Mouse (Mus musculus) brain, embryonic 14.5 days (tissue): ENCODE measurements at regions not wholly inside any gene's neighbourhood (a gene's known extent, or its start where the extent isn't known, plus 50 kb on each side); places are given as distances from the start of the nearest gene placed in this dataset.

Experiments used
- CTCF ChIP-seq: fragments of 200-500 bp; IDR thresholded peaks from 2 replicates; pipeline ENCODE4 v1.5.1; 2012; ENCODE audit warnings: inconsistent platforms, mild to moderate bottlenecking, moderate library complexity, borderline replicate concordance; ENCODE audit not compliant: insufficient read depth, insufficient read length; ENCODE audit errors: extremely low read depth
- POLR2A ChIP-seq: fragments of 200-500 bp; IDR thresholded peaks from 2 replicates; pipeline ENCODE4 v1.6.1; 2012; ENCODE audit warnings: mild to moderate bottlenecking, inconsistent platforms, borderline replicate concordance; ENCODE audit not compliant: poor library complexity, insufficient read depth, insufficient read length, severe bottlenecking; ENCODE audit errors: extremely low read depth

DNA sequence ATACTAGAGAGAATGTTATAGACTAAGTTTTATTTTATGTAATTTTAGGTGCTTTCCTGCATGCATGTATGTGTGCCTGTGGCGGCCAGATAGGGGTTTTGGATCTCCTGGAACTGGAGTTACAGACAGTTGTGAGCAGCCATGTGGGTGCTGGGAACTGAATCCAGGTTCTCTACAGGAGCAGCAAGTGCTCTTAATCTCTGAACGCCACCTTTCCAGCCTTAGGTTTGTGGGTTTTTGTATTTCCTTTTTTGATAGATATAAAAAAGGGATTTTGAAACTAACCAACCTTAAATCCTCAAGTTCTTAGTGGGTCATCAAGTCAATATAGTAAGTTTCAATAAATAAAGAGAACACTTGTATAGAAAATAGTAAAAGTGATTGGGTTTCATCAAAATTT lies 87.2 kb downstream of the Phlda1 start:
- no peak for TF ChIP-seq POLR2A
- no peak for TF ChIP-seq CTCF
